Mouse (Mus musculus): ENCODE data around the gene D430041D05Rik.

The D430041D05Rik gene

DNA sequence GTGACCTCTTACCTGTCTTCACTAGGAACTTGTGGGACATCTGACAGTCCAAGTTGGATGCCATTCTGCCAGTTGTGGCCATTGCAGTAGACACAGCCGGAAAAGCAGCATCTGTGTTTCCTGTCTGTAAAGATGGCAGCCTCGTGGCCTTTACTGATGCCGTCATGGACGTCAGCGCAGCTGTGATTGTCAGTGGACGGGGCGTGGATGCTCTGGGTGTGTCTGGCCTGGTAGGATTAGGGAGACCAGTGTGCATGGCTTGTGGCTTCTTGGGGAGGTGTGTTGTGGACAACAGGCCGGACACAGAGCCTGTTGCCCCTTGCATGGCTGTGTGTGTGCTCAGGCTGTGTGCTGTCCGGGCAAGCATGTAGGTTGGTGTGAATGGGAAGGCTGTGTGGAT, 155.9 kb downstream of the D430041D05Rik start:
- DNase-seq, result no peak

- no peak for DNase-seq
Measured at GRCm38 (mm10) chr2:104253341-104253740, 157.5 kb downstream of the D430041D05Rik start.

- no peak for DNase-seq
Measured at GRCm38 (mm10) chr2:104251647-104252046, 159.2 kb downstream of the D430041D05Rik start.

GRCm38 (mm10) chr2:104249856-104250255, 161.0 kb downstream of the D430041D05Rik start:
- no peak for DNase-seq

DNA sequence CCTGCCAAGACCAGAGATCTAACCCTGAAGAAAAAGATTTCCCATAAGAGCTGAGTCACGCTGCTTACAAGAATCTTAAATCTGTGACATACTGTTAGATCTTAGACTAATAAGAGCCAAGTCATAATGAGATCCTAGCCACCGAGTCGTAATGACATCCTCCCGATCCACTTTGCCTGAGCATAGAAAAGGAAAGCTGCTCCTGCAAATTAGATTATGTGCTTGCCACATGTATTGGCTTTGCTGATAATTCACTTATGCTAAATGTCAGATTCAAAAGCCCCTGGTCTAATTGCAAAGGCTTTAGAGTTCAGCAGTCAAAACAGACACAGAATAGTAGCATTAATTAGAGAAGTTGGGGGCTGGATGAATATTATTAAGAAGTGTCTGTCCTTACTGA, 164.0 kb downstream of the D430041D05Rik start:
- no peak for DNase-seq

DNA sequence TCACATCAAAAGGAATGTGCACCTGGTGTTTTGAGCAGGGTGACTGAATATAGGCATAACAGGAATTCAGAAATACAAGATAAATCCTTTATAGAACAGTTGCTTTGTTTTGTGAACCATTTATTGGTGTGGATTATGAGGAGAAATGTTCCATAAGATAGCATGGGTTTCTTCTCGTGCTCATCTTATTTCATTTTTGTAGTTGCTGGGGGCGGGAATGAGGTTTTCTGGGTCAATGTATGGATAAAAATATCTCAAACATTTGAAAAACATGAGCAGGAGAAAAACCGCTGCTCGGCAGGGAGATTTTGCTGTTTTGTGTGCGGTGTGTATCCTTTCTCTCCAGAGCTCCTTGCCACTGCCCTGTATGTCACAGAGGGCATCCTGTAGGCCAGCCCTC, 168.8 kb downstream of the D430041D05Rik start:
- DNase-seq, result no peak

DNA sequence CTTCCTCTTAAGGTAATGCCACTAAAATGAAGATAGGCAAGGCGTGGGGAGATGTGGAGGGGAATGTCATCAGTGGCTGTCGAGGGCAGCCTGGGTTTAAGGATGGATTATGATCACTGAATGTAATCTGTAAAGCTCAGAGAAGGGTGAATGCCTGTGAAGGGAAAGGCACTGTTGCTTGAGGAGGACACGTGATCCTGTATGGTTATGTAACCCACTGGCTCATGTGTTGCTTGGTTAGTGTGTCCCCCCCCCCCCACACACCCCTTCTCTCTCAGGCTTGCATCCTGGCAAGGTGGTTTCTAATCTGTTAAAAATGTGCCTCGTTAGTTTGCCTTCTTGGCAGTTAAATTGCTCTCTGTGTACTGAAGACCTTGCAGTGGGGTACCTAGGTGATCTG, 173.7 kb downstream of the D430041D05Rik start:
- no peak for DNase-seq

DNA sequence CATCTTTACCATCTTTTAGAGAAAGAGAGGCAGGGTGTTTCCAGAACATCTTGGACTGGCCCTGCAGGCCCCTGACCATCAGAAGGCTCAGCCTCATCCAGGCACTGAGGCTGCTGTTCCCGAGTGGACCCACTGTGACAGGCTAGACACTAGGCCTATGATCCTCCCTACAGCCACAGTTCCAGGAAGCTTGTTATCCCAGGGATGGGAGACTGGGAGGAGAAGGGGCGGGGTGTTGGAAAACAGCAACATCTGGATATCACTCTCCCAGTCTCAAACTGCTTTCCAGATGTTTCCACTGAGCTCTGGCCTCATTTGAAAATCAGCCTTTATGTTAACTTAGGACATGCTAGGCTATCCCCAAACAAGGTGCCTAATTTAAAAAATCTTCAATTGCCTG, 180.4 kb downstream of the D430041D05Rik start:
- no peak for DNase-seq

DNA sequence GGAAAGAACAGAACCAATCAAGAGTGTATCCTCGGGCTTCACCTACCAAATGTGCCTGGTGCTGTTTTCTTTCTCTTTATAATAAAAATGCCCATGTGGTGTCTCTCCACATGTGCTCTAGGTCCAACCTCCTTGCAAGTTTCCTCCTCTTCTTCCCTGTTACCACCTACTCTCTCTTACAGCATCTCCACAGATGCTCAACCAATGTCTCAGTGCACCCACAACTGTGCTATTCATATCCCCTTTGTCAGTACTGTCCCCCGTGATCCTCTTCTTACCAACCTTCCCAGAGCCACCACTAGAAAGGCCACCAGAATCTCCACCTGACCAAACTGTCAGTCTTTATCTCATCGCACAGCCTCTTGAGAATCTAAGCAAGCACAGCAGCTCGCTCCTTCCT, 184.8 kb downstream of the D430041D05Rik start:
- no peak for DNase-seq

DNA sequence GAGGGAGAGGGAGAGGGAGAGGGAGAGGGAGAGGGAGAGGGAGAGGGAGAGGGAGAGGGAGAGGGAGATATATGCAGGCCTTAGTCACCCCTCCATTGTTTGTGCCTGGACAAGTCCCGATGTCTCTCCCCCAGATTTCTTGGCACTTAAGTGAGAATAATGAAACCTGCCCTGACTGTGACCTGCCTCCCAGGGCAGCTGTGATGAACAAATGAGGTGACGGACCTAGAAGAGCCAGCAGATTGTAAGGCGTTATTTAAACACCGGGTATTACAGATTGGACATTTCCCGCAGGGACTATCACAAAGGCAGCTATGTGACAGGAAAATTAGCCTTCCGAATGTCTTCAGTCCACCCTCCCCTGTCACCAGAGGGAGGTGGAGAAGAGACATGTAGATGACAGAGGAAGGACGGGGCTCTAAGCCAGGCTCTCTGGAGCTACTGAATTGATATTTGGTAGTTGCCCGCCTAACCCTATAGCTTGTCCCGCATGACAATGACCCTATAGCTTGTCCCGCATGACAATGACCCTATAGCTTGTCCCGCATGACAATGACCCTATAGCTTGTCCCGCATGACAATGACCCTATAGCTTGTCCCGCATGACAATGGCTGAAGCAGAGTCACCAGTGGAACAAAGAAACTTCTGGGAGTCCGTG, 191.0 kb downstream of the D430041D05Rik start:
- no peak for DNase-seq

DNA sequence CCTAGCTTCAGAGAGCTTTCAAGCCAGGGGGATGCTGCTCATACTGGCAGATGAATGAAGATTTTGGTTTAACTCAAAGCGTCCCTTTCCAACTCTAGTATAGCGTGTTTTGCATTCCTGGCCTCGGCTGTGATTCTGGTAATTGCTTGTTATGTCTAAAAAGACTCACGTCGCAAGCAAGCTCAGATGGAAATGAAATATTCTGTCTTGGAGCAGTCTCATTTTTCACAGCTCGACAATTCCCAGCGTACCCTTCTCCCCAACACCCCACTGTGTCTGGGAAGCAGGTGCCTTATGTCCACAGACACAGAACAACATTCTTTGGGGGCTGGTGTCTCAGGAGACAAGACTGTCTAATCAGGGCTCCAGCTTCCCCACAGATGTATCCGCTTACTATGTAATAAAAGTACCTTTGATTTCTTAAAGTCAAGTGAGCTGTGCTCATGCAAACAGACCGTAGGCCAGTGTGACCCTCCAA, 192.2 kb downstream of the D430041D05Rik start:
- no peak for DNase-seq

DNA sequence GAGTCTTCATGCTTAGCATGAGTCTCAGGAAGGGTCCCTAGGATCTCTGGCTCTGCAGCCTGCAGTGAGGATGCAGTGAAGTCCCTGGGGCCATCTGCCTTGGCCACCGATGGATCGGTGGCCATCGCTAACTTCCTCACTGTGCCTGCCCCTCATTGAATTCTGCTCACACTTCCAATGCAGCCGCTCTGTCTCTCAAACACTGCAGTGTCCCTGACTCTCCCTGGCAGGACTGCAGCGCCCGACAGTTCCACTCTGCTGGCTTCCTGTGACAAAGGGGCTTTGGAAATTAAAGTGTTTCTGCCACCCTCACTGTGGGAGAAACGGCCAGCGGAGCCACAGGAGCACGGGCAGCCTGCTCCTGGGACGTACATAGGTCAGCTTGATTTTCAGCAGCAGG, 192.7 kb downstream of the D430041D05Rik start:
- DNase-seq, result no peak

- DNase-seq, result no peak
Measured at GRCm38 (mm10) chr2:104209408-104209807, 201.4 kb downstream of the D430041D05Rik start.

DNA sequence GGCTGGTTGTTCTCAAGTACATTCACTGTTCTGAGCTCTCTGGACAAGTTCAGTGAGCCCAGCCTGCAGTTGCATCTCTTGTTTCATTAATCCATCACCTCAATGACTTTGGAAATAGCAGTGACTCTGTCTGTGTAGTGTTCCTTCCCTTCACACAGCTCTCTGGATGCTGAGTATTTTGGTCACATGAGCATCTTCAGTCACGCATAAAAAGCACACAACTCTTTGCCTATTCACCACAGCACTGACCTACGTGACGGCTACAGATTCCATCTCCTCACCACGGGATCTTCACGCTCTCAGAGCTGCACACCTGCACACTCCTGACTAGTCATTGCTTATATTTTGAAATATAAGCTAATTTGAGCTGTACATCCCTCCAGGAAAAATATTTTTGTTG, 202.4 kb downstream of the D430041D05Rik start:
- no peak for DNase-seq

GRCm38 (mm10) chr2:104207948-104208347, 202.9 kb downstream of the D430041D05Rik start:
- DNase-seq, result no peak

GRCm38 (mm10) chr2:104205623-104206022, 205.2 kb downstream of the D430041D05Rik start:
- DNase-seq, result no peak

GRCm38 (mm10) chr2:104200211-104200610, 210.6 kb downstream of the D430041D05Rik start:
- DNase-seq, result no peak

- DNase-seq, result no peak
Measured at GRCm38 (mm10) chr2:104198186-104198585, 212.6 kb downstream of the D430041D05Rik start.

- no peak for DNase-seq
Measured at GRCm38 (mm10) chr2:104197281-104197680, 213.5 kb downstream of the D430041D05Rik start.

GRCm38 (mm10) chr2:104192401-104193141, 218.2 kb downstream of the D430041D05Rik start:
- peak; percentile 87 for DNase-seq

- peak; percentile 55 for DNase-seq
Measured at GRCm38 (mm10) chr2:104191723-104192122, 219.1 kb downstream of the D430041D05Rik start.

DNA sequence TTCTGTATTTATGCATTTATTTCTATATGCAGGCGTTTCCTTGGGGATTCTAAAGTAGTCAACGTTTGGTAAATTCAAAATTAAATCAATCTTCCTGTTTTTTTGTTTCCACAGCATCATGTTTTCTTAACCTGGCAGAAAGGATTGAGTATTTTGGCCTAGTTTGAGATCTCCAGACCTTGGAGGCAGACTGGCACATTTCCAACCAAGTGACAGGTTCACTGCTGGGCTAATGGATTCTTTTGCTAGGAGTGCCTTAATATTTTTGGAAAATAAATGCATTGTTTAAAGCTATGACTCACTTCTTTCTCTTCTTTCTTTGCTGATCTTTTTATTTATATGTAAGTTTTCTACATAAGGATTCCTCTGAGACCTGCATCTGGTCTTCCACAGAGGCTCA, 222.0 kb downstream of the D430041D05Rik start:
- DNase-seq, result peak; percentile 77

GRCm38 (mm10) chr2:104187073-104187472, 223.7 kb downstream of the D430041D05Rik start:
- no peak for DNase-seq

DNA sequence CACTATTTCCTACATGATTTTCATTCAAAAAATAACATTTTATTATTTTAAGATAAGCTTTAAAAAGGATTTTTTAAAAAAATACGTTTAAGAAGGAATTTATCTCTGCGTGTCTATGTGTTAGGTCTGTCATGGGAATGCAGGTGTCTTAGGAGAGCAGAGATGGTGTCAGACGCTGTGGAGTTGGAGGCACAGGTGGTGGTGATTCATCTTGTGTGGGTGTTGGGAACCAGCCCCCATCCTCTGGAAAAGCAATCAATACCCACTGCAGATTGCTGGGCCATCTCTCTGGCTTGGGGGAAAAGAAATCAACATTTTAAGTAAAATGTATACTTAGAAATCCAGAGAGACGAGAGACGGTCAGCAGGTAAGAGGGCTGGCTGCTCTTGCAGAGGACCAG, 225.2 kb downstream of the D430041D05Rik start:
- no peak for DNase-seq
